Mouse (Mus musculus) MEL (cell line): ENCODE data around the gene Pcca. TPM values are rescaled to one million over a fixed set of nuclear protein-coding genes. Genes with fewer than 3 reads are reported as not detected.

Experiments
- DNase-seq: peaks from one replicate; pipeline ENCODE4 v3.0.0; 2011; ENCODE audit warnings: low read depth, low spot score
- H3K27ac ChIP-seq: 2 replicates; pipeline ENCODE4 v1.5.1; 2012; ENCODE audit warnings: low read depth, mild to moderate bottlenecking, control low read depth, low read length, moderate library complexity; ENCODE audit not compliant: control insufficient read depth
- H3K27me3 ChIP-seq, 2 experiments: fragments of 150-350 bp in 1 of 2; sonication (generic) in 1 of 2; 2 replicates each; pipeline ENCODE4 v1.6.1; 2012; ENCODE audit warnings: low read length in 2 of 2, mild to moderate bottlenecking in 2 of 2, improper control_type of control experiment in 1 of 2, moderate library complexity in 1 of 2; ENCODE audit not compliant: insufficient read depth in 2 of 2, control insufficient read depth in 1 of 2
- H3K36me3 ChIP-seq, 2 experiments: 2 replicates each; pipeline ENCODE4 v1.6.1; 2012 to 2014; ENCODE audit warnings: low read length in 2 of 2, improper control_type of control experiment in 1 of 2, inconsistent platforms in 1 of 2, mild to moderate bottlenecking in 1 of 2; ENCODE audit not compliant: insufficient read depth in 2 of 2, control insufficient read depth in 1 of 2
- H3K4me1 ChIP-seq, 2 experiments: fragments of 150-350 bp in 1 of 2; sonication (generic) in 1 of 2; 2 replicates each; pipeline ENCODE4 v1.6.1; 2012; ENCODE audit warnings: low read length in 2 of 2, improper control_type of control experiment in 1 of 2, mild to moderate bottlenecking in 1 of 2; ENCODE audit not compliant: insufficient read depth in 2 of 2, control insufficient read depth in 1 of 2
- H3K4me3 ChIP-seq, 2 experiments: fragments of 150-350 bp in 1 of 2; sonication (generic) in 1 of 2; 2 replicates each; pipeline ENCODE4 v1.5.1; 2012; ENCODE audit warnings: low read depth in 2 of 2, low read length in 2 of 2, mild to moderate bottlenecking in 2 of 2, moderate library complexity in 2 of 2, control low read depth in 1 of 2, improper control_type of control experiment in 1 of 2; ENCODE audit not compliant: control insufficient read depth in 1 of 2, insufficient read depth in 1 of 2
- H3K79me2 ChIP-seq: 2 replicates; pipeline ENCODE4 v1.6.1; 2012; ENCODE audit warnings: mild to moderate bottlenecking, low read length, moderate library complexity; ENCODE audit not compliant: control insufficient read depth, poor library complexity, insufficient read depth
- H3K9ac ChIP-seq: 2 replicates; pipeline ENCODE4 v1.6.1; 2012; ENCODE audit warnings: low read depth, mild to moderate bottlenecking, control low read depth, low read length, moderate library complexity; ENCODE audit not compliant: control insufficient read depth, poor library complexity, severe bottlenecking
- H3K9me3 ChIP-seq: fragments of 150-350 bp; sonication (generic); replicated peaks from 2 replicates; pipeline ENCODE4 v1.6.1; 2012; ENCODE audit warnings: mild to moderate bottlenecking, low read length, improper control_type of control experiment, moderate library complexity; ENCODE audit not compliant: insufficient read depth
- BHLHE40 ChIP-seq: IDR thresholded peaks from 2 replicates; pipeline ENCODE4 v1.6.1; 2012; ENCODE audit warnings: low read depth, mild to moderate bottlenecking, inconsistent platforms, low read length, improper control_type of control experiment, borderline replicate concordance
- CHD1 ChIP-seq: IDR thresholded peaks from 2 replicates; pipeline ENCODE4 v1.6.1; 2012; ENCODE audit warnings: low read depth, mild to moderate bottlenecking, inconsistent platforms, low read length, improper control_type of control experiment
- CHD2 ChIP-seq: IDR thresholded peaks from 2 replicates; pipeline ENCODE4 v1.6.1; 2011; ENCODE audit warnings: low read length, improper control_type of control experiment
- CTCF ChIP-seq, 3 experiments: IDR thresholded peaks in 2 of 3; conservative IDR thresholded peaks in 1 of 3; 2 replicates each; pipeline ENCODE4 v1.5.1; 2011 to 2012; ENCODE audit warnings: low read length in 3 of 3, low read depth in 2 of 3, mild to moderate bottlenecking in 2 of 3, improper control_type of control experiment in 1 of 3, inconsistent platforms in 1 of 3, mixed read lengths in 1 of 3, moderate library complexity in 1 of 3; ENCODE audit not compliant: control insufficient read depth in 1 of 3, insufficient read depth in 1 of 3, poor library complexity in 1 of 3, severe bottlenecking in 1 of 3
- E2F4 ChIP-seq: IDR thresholded peaks from 2 replicates; pipeline ENCODE4 v1.6.1; 2011; ENCODE audit warnings: low read depth, low read length, improper control_type of control experiment, borderline replicate concordance
- ELF1 ChIP-seq: IDR thresholded peaks from 2 replicates; pipeline ENCODE4 v1.6.1; 2014; ENCODE audit warnings: low read depth, mild to moderate bottlenecking, inconsistent platforms, low read length, improper control_type of control experiment, moderate library complexity
- EP300 ChIP-seq, 2 experiments: IDR thresholded peaks; 2 replicates each; pipeline ENCODE4 v1.6.1; 2011; ENCODE audit warnings: improper control_type of control experiment in 2 of 2, low read length in 2 of 2, low read depth in 1 of 2, mild to moderate bottlenecking in 1 of 2
- ETS1 ChIP-seq: IDR thresholded peaks from 2 replicates; pipeline ENCODE4 v1.6.1; 2012; ENCODE audit warnings: low read depth, mild to moderate bottlenecking, inconsistent platforms, low read length, improper control_type of control experiment, moderate library complexity
- GABPA ChIP-seq: IDR thresholded peaks from 2 replicates; pipeline ENCODE4 v1.6.1; 2012; ENCODE audit warnings: low read depth, mild to moderate bottlenecking, inconsistent platforms, low read length, improper control_type of control experiment, moderate library complexity
- GATA1 ChIP-seq: IDR thresholded peaks from 2 replicates; pipeline ENCODE4 v1.6.1; 2011; ENCODE audit warnings: low read depth, low read length, improper control_type of control experiment
- HCFC1 ChIP-seq: IDR thresholded peaks from 2 replicates; pipeline ENCODE4 v1.6.1; 2012; ENCODE audit warnings: low read depth, mild to moderate bottlenecking, inconsistent platforms, low read length, improper control_type of control experiment, moderate library complexity
- JUND ChIP-seq: IDR thresholded peaks from 2 replicates; pipeline ENCODE4 v1.6.1; 2011; ENCODE audit warnings: low read depth, mild to moderate bottlenecking, improper control_type of control experiment, low read length
- KAT2A ChIP-seq: conservative IDR thresholded peaks from 2 replicates; pipeline ENCODE4 v1.6.1; 2012; ENCODE audit warnings: low read depth, low read length, improper control_type of control experiment, inconsistent platforms
- MAFK ChIP-seq: IDR thresholded peaks from 2 replicates; pipeline ENCODE4 v1.6.1; 2011; ENCODE audit warnings: low read depth, mild to moderate bottlenecking, low read length, improper control_type of control experiment, borderline replicate concordance
- MAX ChIP-seq: IDR thresholded peaks from 2 replicates; pipeline ENCODE4 v1.6.1; 2011; ENCODE audit warnings: low read length, improper control_type of control experiment
- MEF2A ChIP-seq: IDR thresholded peaks from 2 replicates; pipeline ENCODE4 v1.6.1; 2014; ENCODE audit warnings: low read depth, mild to moderate bottlenecking, inconsistent platforms, low read length, improper control_type of control experiment; ENCODE audit not compliant: poor library complexity, insufficient replicate concordance, severe bottlenecking; ENCODE audit errors: extremely low read depth
- MXI1 ChIP-seq: IDR thresholded peaks from 2 replicates; pipeline ENCODE4 v1.6.1; 2011; ENCODE audit warnings: mild to moderate bottlenecking, low read depth, low read length, improper control_type of control experiment
- MYB ChIP-seq: IDR thresholded peaks from 2 replicates; pipeline ENCODE4 v1.6.1; 2011; ENCODE audit warnings: mild to moderate bottlenecking, low read depth, low read length, improper control_type of control experiment
- MYC ChIP-seq: IDR thresholded peaks from 2 replicates; pipeline ENCODE4 v1.6.1; 2011; ENCODE audit warnings: low read depth, mild to moderate bottlenecking, low read length, improper control_type of control experiment, moderate library complexity
- NELFE ChIP-seq: IDR thresholded peaks from 2 replicates; pipeline ENCODE4 v1.6.1; 2011; ENCODE audit warnings: low read depth, low read length, improper control_type of control experiment
- NRF1 ChIP-seq: IDR thresholded peaks from 2 replicates; pipeline ENCODE4 v1.6.1; 2014; ENCODE audit warnings: low read depth, mild to moderate bottlenecking, inconsistent platforms, low read length, improper control_type of control experiment, moderate library complexity; ENCODE audit not compliant: poor library complexity, insufficient read depth, severe bottlenecking
- POLR2A ChIP-seq, 2 experiments: IDR thresholded peaks; 2 replicates each; pipeline ENCODE4 v1.6.1; 2011 to 2012; ENCODE audit warnings: low read length in 2 of 2, mild to moderate bottlenecking in 2 of 2, control low read depth in 1 of 2, improper control_type of control experiment in 1 of 2, low read depth in 1 of 2, moderate library complexity in 1 of 2; ENCODE audit not compliant: control insufficient read depth in 1 of 2, insufficient read depth in 1 of 2, poor library complexity in 1 of 2
- POLR2AphosphoS2 ChIP-seq: IDR thresholded peaks from 2 replicates; pipeline ENCODE4 v1.6.1; 2011; ENCODE audit warnings: low read length, improper control_type of control experiment
- POLR2AphosphoS5 ChIP-seq: IDR thresholded peaks from 2 replicates; pipeline ENCODE4 v1.6.1; 2012; ENCODE audit warnings: low read depth, borderline replicate concordance, mild to moderate bottlenecking, inconsistent platforms, low read length, moderate library complexity, mixed read lengths
- RAD21 ChIP-seq: IDR thresholded peaks from 2 replicates; pipeline ENCODE4 v1.6.1; 2011; ENCODE audit warnings: mild to moderate bottlenecking, low read depth, low read length, improper control_type of control experiment
- RCOR1 ChIP-seq: IDR thresholded peaks from 2 replicates; pipeline ENCODE4 v1.6.1; 2012; ENCODE audit warnings: low read depth, mild to moderate bottlenecking, inconsistent platforms, low read length, improper control_type of control experiment
- SIN3A ChIP-seq: IDR thresholded peaks from 2 replicates; pipeline ENCODE4 v1.6.1; 2012; ENCODE audit warnings: low read length, improper control_type of control experiment, inconsistent platforms
- SMC3 ChIP-seq: IDR thresholded peaks from 2 replicates; pipeline ENCODE4 v1.6.1; 2011; ENCODE audit warnings: low read depth, low read length, improper control_type of control experiment
- TAL1 ChIP-seq: IDR thresholded peaks from 2 replicates; pipeline ENCODE4 v1.6.1; 2012; ENCODE audit warnings: mild to moderate bottlenecking, inconsistent platforms, low read length, moderate library complexity, mixed read lengths
- TBP ChIP-seq: IDR thresholded peaks from 2 replicates; pipeline ENCODE4 v1.8.0; 2011; ENCODE audit warnings: low read depth, low read length, improper control_type of control experiment
- TCF12 ChIP-seq: IDR thresholded peaks from 2 replicates; pipeline ENCODE4 v1.6.1; 2014; ENCODE audit warnings: low read depth, mild to moderate bottlenecking, inconsistent platforms, low read length, improper control_type of control experiment, moderate library complexity
- UBTF ChIP-seq: IDR thresholded peaks from 2 replicates; pipeline ENCODE4 v1.6.1; 2012; ENCODE audit warnings: low read depth, mild to moderate bottlenecking, inconsistent platforms, low read length, improper control_type of control experiment, moderate library complexity, borderline replicate concordance; ENCODE audit not compliant: insufficient read depth
- USF1 ChIP-seq: IDR thresholded peaks from 2 replicates; pipeline ENCODE4 v1.6.1; 2014; ENCODE audit warnings: low read depth, mild to moderate bottlenecking, inconsistent platforms, low read length, improper control_type of control experiment, moderate library complexity
- USF2 ChIP-seq, 2 experiments: IDR thresholded peaks; 2 replicates each; pipeline ENCODE4 v1.6.1; 2011 to 2012; ENCODE audit warnings: improper control_type of control experiment in 2 of 2, low read length in 2 of 2, borderline replicate concordance in 1 of 2, inconsistent platforms in 1 of 2, low read depth in 1 of 2, mild to moderate bottlenecking in 1 of 2; ENCODE audit not compliant: insufficient read depth in 1 of 2
- ZC3H11A ChIP-seq: IDR thresholded peaks from 2 replicates; pipeline ENCODE4 v1.6.1; 2012; ENCODE audit warnings: low read depth, mild to moderate bottlenecking, inconsistent platforms, low read length, improper control_type of control experiment
- ZKSCAN1 ChIP-seq: IDR thresholded peaks from 2 replicates; pipeline ENCODE4 v1.6.1; 2012; ENCODE audit warnings: low read depth, mild to moderate bottlenecking, inconsistent platforms, low read length, improper control_type of control experiment, moderate library complexity
- ZMIZ1 ChIP-seq: IDR thresholded peaks from 2 replicates; pipeline ENCODE4 v1.6.1; 2012; ENCODE audit warnings: low read depth, mild to moderate bottlenecking, inconsistent platforms, low read length, improper control_type of control experiment, moderate library complexity
- ZNF384 ChIP-seq: IDR thresholded peaks from 2 replicates; pipeline ENCODE4 v1.6.1; 2012; ENCODE audit warnings: low read depth, mild to moderate bottlenecking, inconsistent platforms, low read length, improper control_type of control experiment
- polyA plus RNA-seq, 2 experiments: library from polyadenylated mRNA; stranded (reverse) in 1 of 2; unstranded in 1 of 2; fragments of >175 nt in 1 of 2; fragments of >200 nt in 1 of 2; gene quantifications; 2 replicates each; pipeline versions ENCODE4 v1.2.1 to v1.2.4; 2012; ENCODE audit warnings: low replicate concordance in 2 of 2, low read depth in 1 of 2; ENCODE audit not compliant: insufficient read length in 2 of 2, insufficient read depth in 1 of 2, missing spikeins in 1 of 2
- total RNA-seq: library from RNA; depleted of rRNA; stranded (reverse); fragments of 300-350 nt; gene quantifications from 2 replicates; pipeline ENCODE4 v1.2.3, GENCODE M21; 2012

Gene Pcca
- total and polyA plus RNA-seq, 3 experiments: 21.2 to 22.7 TPM; not detected in 1

DNA sequence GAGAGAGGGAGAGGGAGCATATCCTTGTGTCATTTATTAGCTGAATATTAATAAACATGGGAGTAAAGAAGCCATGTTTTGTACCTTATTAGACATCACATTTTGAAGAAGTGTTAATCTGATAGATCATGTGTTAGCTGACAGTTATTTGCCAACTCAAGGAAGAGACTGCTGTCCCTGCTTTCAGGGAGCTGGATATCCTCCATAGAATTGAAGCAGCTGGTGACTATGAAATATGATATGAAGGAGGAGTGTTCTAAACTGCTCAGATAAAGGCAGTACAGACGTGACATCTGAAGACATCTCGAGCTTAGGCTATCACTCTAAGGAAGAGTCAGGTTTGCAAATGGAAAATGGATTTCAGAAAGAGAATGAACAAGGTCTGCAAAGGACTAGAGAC is 289.7 kb downstream of the Pcca start:
- Histone ChIP-seq H3K9ac (no peak overlapping the region), H3K79me2 (no peaks in the 10 kb centered on the region), H3K27me3 (no peaks in the 10 kb centered on the region), H3K27ac (no peak overlapping the region), H3K4me1 (peaks cover 6% of the 10 kb centered on the region in 2 experiments; a peak in 3 of 4 replicates), H3K36me3 (peaks cover 0 to 6% of the 10 kb centered on the region in 2 experiments; a peak in 2 of 4 replicates), H3K4me3 (no peak overlapping the region), H3K9me3 (no peaks in the 10 kb centered on the region)
- DNase-seq: peak; percentile 71
- TF ChIP-seq ZC3H11A: no peak
- no peak for TF ChIP-seq CTCF (IDR thresholded peaks at IDR 0.05 in 2 of 3, conservative IDR thresholded peaks at IDR 0.05 in 1 of 3; ENCODE audit: control insufficient read depth in 1 of 3, insufficient read depth in 1 of 3, low read depth in 2 of 3, low read length in 3 of 3, poor library complexity in 1 of 3, severe bottlenecking in 1 of 3)
- TF ChIP-seq KAT2A: no peak
- no peak for TF ChIP-seq RAD21
- TF ChIP-seq BHLHE40: peak; percentile 9; the same call in 1 of the 2 replicates
- no peak for TF ChIP-seq ELF1
- no peak for TF ChIP-seq NELFE
- TF ChIP-seq TCF12: no peak
- TF ChIP-seq MYB: no peak
- no peak for TF ChIP-seq NRF1
- TF ChIP-seq TBP: 0 out of 2 replicates have a peak, but pooled peaks have one; percentile 28
- TF ChIP-seq E2F4: no peak
- TF ChIP-seq MXI1: 0 out of 2 replicates have a peak, but pooled peaks have one; percentile 42
- 0 out of 2 replicates have a peak, but pooled peaks have one; percentile 22 for TF ChIP-seq MAX
- peak; percentile 34 to 49; a peak in 2 of 4 replicates for TF ChIP-seq EP300 (IDR thresholded peaks at IDR 0.05; ENCODE audit: low read depth in 1 of 2, low read length in 2 of 2)
- peak; percentile 48; the same call in 1 of the 2 replicates for TF ChIP-seq SIN3A
- TF ChIP-seq ZMIZ1: no peak
- TF ChIP-seq ETS1: peak; percentile 69
- no peak for TF ChIP-seq POLR2AphosphoS5
- TF ChIP-seq SMC3: no peak
- no peak for TF ChIP-seq RCOR1
- TF ChIP-seq POLR2AphosphoS2: no peak
- no peak for TF ChIP-seq ZKSCAN1
- TF ChIP-seq POLR2A (IDR thresholded peaks at IDR 0.05; ENCODE audit: control insufficient read depth in 1 of 2, insufficient read depth in 1 of 2, low read depth in 1 of 2, low read length in 2 of 2, poor library complexity in 1 of 2): no peak
- TF ChIP-seq ZNF384: no peak
- TF ChIP-seq GATA1: peak; percentile 43; the same call in 1 of the 2 replicates
- no peak for TF ChIP-seq MYC
- TF ChIP-seq UBTF: no peak
- no peak for TF ChIP-seq MAFK
- no peak for TF ChIP-seq HCFC1
- no peak for TF ChIP-seq JUND
- TF ChIP-seq CHD1: no peak
- TF ChIP-seq USF1: no peak
- no peak for TF ChIP-seq CHD2
- TF ChIP-seq USF2 (IDR thresholded peaks at IDR 0.05; ENCODE audit: borderline replicate concordance in 1 of 2, insufficient read depth in 1 of 2, low read depth in 1 of 2, low read length in 2 of 2): no peak
- TF ChIP-seq GABPA: no peak
- TF ChIP-seq TAL1: no peak
- TF ChIP-seq MEF2A: no peak
